Mouse (Mus musculus) monocyte, adult 59 days (primary cell): ENCODE results near the gene Gm21992. TPM values are rescaled to one million over a fixed set of nuclear protein-coding genes. Genes with fewer than 3 reads are reported as not detected.

ENCODE experiments used
- total RNA-seq, 2 experiments: library from RNA; stranded (reverse); gene quantifications; one replicate each; pipeline ENCODE4 v1.2.4; 2023

Gene Gm21992
- total RNA-seq = 10 to 100 TPM; 18.5 to 37.7 TPM

GRCm38 (mm10) chr19:4811063-4811908, at the start of gene Gm21992, which contains the start of gene Rbm14:
Gm21992 (minus strand) TSS chr19:4811612.
Rbm14 (minus strand) TSS chr19:4811634.

GRCm38 (mm10) chr19:4854552-4855469, 43.4 kb upstream of the Gm21992 start, which contains the start of gene Ctsf:
Ctsf (plus strand) TSS chr19:4855130.

GRCm38 (mm10) chr19:4839149-4839548, 27.7 kb upstream of the Gm21992 start, which contains the start of the genes Ccs and Ccdc87:
Ccs (minus strand) TSS chr19:4839332.
Ccdc87 (plus strand) TSS chr19:4839366.

GRCm38 (mm10) chr19:4793831-4794422, 17.5 kb downstream of the Gm21992 start, which contains the start of gene Rbm4:
Rbm4 (minus strand) TSS chr19:4793901.

GRCm38 (mm10) chr19:4756193-4756911, 55.1 kb downstream of the Gm21992 start, which contains the start of gene Rbm4b:
Rbm4b (plus strand) TSS chr19:4756497.

DNA sequence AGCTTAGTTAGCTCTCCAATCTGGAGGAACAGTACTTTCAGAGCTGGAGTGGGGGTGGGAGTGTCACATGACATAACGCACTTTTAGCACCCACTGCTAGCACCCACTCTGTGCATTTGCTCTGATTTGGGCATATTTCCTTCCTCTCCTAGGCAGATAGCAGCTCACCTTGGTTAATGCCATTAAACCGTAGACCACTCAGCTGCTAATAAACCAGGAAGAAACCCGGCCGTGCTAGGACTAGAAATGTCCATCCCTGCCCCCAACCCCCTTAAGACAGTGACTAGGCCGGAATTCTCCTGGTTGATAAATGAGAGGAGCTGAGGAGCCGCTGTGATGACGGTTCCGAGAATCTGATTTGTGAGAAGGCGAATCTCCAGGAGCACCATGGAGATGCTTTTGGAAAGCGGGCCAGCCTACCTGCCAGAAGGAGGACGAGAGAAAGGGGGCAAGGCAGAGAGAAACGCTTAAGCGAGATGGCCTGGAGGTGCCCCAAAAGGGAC, 100.3 kb downstream of the Gm21992 start, which contains the start of gene Sptbn2:
TSS of gene Sptbn2 (plus strand) at position 70 of the 503 bp plus-strand sequence.

GRCm38 (mm10) chr19:4698205-4698677, 113.2 kb downstream of the Gm21992 start, which contains the start of gene Gm960:
Gm960 (minus strand) TSS chr19:4698668.

Other genes starting within 250 kb of the Gm21992 start
- under 1 TPM in 1 of 2 experiments, not detected in 1; 0.36 TPM for gene Lrfn4, start 195.9 kb downstream of the Gm21992 start, total RNA-seq
- gene Rce1, start 186.0 kb downstream of the Gm21992 start, total RNA-seq = 10 to 100 TPM; 24.0 to 28.5 TPM
- not detected for gene Gm960, start 112.9 kb downstream of the Gm21992 start, total RNA-seq
- gene Sptbn2, start 100.4 kb downstream of the Gm21992 start, total RNA-seq = under 1 TPM; 0.05 to 0.55 TPM
- gene Rbm4b, start 55.1 kb downstream of the Gm21992 start, total RNA-seq = 10 to 100 TPM in 1 of 2 experiments, 1 to 10 TPM in 1; 9.8 to 10.5 TPM
- 10 to 100 TPM; 53.6 to 54.3 TPM for gene Rbm4, start 17.7 kb downstream of the Gm21992 start, total RNA-seq
- gene Rbm14, start within 50 bp of the Gm21992 start, total RNA-seq = 10 to 100 TPM; 43.4 to 61.4 TPM
- 10 to 100 TPM; 30.3 to 37.9 TPM for gene Ccs, start 27.7 kb upstream of the Gm21992 start, total RNA-seq
- gene Ccdc87, start 27.8 kb upstream of the Gm21992 start, total RNA-seq = not detected
- gene Ctsf, start 43.5 kb upstream of the Gm21992 start, total RNA-seq = 10 to 100 TPM; 15.4 to 24.4 TPM
- gene Actn3, start 66.3 kb upstream of the Gm21992 start, total RNA-seq = not detected
- 1 to 10 TPM; 6.1 to 6.4 TPM for gene Zdhhc24, start 67.1 kb upstream of the Gm21992 start, total RNA-seq
- 1 to 10 TPM in 1 of 2 experiments, under 1 TPM in 1; 0.52 to 1.1 TPM for gene Bbs1, start 95.0 kb upstream of the Gm21992 start, total RNA-seq
- gene Dpp3, start 116.7 kb upstream of the Gm21992 start, total RNA-seq = 10 to 100 TPM; 65.0 to 67.8 TPM
- gene Peli3, start 131.5 kb upstream of the Gm21992 start, total RNA-seq = 1 to 10 TPM; 1.3 to 1.9 TPM
- 10 to 100 TPM; 17.5 to 20.4 TPM for gene Mrpl11, start 150.5 kb upstream of the Gm21992 start, total RNA-seq
- gene Npas4, start 178.7 kb upstream of the Gm21992 start, total RNA-seq = not detected
- gene Slc29a2, start 212.2 kb upstream of the Gm21992 start, total RNA-seq = 1 to 10 TPM; 3.9 to 6.4 TPM
- gene B4gat1, start 227.2 kb upstream of the Gm21992 start, total RNA-seq = 10 to 100 TPM in 1 of 2 experiments, 1 to 10 TPM in 1; 9.0 to 12.8 TPM
- 1 to 10 TPM in 1 of 2 experiments, under 1 TPM in 1; 0.46 to 2.7 TPM for gene AC124502.3, start 227.3 kb upstream of the Gm21992 start, total RNA-seq
- gene Brms1, start 229.7 kb upstream of the Gm21992 start, total RNA-seq = 10 to 100 TPM; 55.4 to 63.3 TPM
- 1 to 10 TPM; 2.5 to 2.6 TPM for gene Rin1, start 238.9 kb upstream of the Gm21992 start, total RNA-seq